Mouse (Mus musculus): ENCODE data around the gene Strada.

GRCm38 (mm10) chr11:106212771-106213170 lies 10.8 kb upstream of the Strada start:
- no peak for TF ChIP-seq CTCF (IDR thresholded peaks at IDR 0.05; ENCODE audit: low read depth, low read length)
- TF ChIP-seq GATA1 (IDR thresholded peaks at IDR 0.05; ENCODE audit: borderline replicate concordance, low read length) = no peak
- TF ChIP-seq POLR2AphosphoS5 (IDR thresholded peaks at IDR 0.05; ENCODE audit: insufficient replicate concordance, low read depth, low read length) = no peak
